ENCODE assay signal across 9 mouse cellular contexts in genomic region chrX:143444581-143444980, GRCm38 (mm10). TPM values are rescaled to one million over a fixed set of nuclear protein-coding genes. Genes with fewer than 3 reads are reported as not detected.
DNase-seq lines count a peak whose midpoint lies in the region; ATAC-seq and TF ChIP-seq lines count a peak whose summit lies in the region.
"Had no signal": no experiment of that assay in that cellular context is flagged by ENCODE, and none has a peak within 500 bp of the region (broad histone marks: within the 10 kb centered on the region; RNA-seq: fewer than 3 reads in every experiment).

No protein-coding gene starts in this region.

- no peak overlapping the region for H3K27ac ChIP-seq in embryonic facial prominence, embryonic 10.5 days (replicated peaks)
- no peak overlapping the region for H3K27ac ChIP-seq in hindbrain, postnatal 0 days
- H3K27ac ChIP-seq in liver, embryonic 14.5 days, result no peak overlapping the region
- H3K27ac ChIP-seq in stomach, postnatal 0 days (replicated peaks), result no peak overlapping the region
- H3K27ac ChIP-seq: heart, embryonic 15.5 days had no signal

- WGBS in embryonic facial prominence, embryonic 10.5 days, result 2% methylated on average over 3 of the region's 3 CpGs
- WGBS in hindbrain, postnatal 0 days, result 9% methylated on average over 3 of the region's 3 CpGs
- 5% methylated on average over 3 of the region's 3 CpGs for WGBS in liver, embryonic 14.5 days (ENCODE audit: insufficient replicate concordance)
- WGBS in stomach, postnatal 0 days, result 4% methylated on average over 3 of the region's 3 CpGs

- no peak overlapping the region for H3K9ac ChIP-seq in hindbrain, postnatal 0 days (replicated peaks; ENCODE audit: low read length)
- no peak overlapping the region for H3K9ac ChIP-seq in liver, embryonic 14.5 days (replicated peaks)
- H3K9ac ChIP-seq in stomach, postnatal 0 days (ENCODE audit: low read length), result no peak overlapping the region
- H3K9ac ChIP-seq: heart, embryonic 15.5 days had no signal

- H3K36me3 ChIP-seq in embryonic facial prominence, embryonic 10.5 days (replicated peaks), result no peaks in the 10 kb centered on the region
- no peaks in the 10 kb centered on the region for H3K36me3 ChIP-seq in hindbrain, postnatal 0 days (ENCODE audit: insufficient read depth, low read length)
- H3K36me3 ChIP-seq in liver, embryonic 14.5 days (replicated peaks; ENCODE audit: control insufficient read depth, insufficient read depth, low read depth), result no peaks in the 10 kb centered on the region
- no peaks in the 10 kb centered on the region for H3K36me3 ChIP-seq in stomach, postnatal 0 days (ENCODE audit: control insufficient read depth, insufficient read depth, low read length)
- H3K36me3 ChIP-seq: heart, embryonic 15.5 days had no signal

- peaks cover 49% of the 10 kb centered on the region for H3K27me3 ChIP-seq in embryonic facial prominence, embryonic 10.5 days (replicated peaks; ENCODE audit: low read depth, poor library complexity, severe bottlenecking)
- H3K27me3 ChIP-seq in hindbrain, postnatal 0 days (ENCODE audit: insufficient read depth, low read length), result no peaks in the 10 kb centered on the region
- H3K27me3 ChIP-seq in liver, embryonic 14.5 days (ENCODE audit: control insufficient read depth, insufficient read depth, low read length), result no peaks in the 10 kb centered on the region; the same call in 1 of the 2 replicates
- no peaks in the 10 kb centered on the region for H3K27me3 ChIP-seq in stomach, postnatal 0 days (ENCODE audit: control insufficient read depth, insufficient read depth, low read length)

- no peak overlapping the region for H3K4me3 ChIP-seq in embryonic facial prominence, embryonic 10.5 days
- no peak overlapping the region for H3K4me3 ChIP-seq in hindbrain, postnatal 0 days (ENCODE audit: low read length)
- no peak overlapping the region for H3K4me3 ChIP-seq in liver, embryonic 14.5 days (ENCODE audit: insufficient read depth in 1 of 2, low read depth in 2 of 2, low read length in 2 of 2)
- no peak overlapping the region for H3K4me3 ChIP-seq in stomach, postnatal 0 days (ENCODE audit: low read depth, low read length)
- H3K4me3 ChIP-seq: heart, embryonic 15.5 days had no signal

- TF ChIP-seq CTCF in hindbrain, postnatal 0 days (IDR thresholded peaks at IDR 0.05; ENCODE audit: low read depth), result peak; percentile 76
- peak; percentile 58 for TF ChIP-seq CTCF in liver, embryonic 14.5 days (IDR thresholded peaks at IDR 0.05; ENCODE audit: low read depth)
- peak; percentile 84 for TF ChIP-seq CTCF in stomach, postnatal 0 days (IDR thresholded peaks at IDR 0.05; ENCODE audit: low read depth)

- no peak for ATAC-seq in hindbrain, postnatal 0 days
- ATAC-seq in liver, embryonic 14.5 days (ENCODE audit: insufficient read depth), result no peak
- no peak for ATAC-seq in stomach, postnatal 0 days (ENCODE audit: low FRiP score, low TSS enrichment)

- H3K4me2 ChIP-seq in hindbrain, postnatal 0 days (ENCODE audit: low read depth, low read length), result no peak overlapping the region
- no peak overlapping the region for H3K4me2 ChIP-seq in liver, embryonic 14.5 days (ENCODE audit: low read depth)
- H3K4me2 ChIP-seq in stomach, postnatal 0 days (replicated peaks; ENCODE audit: low read depth), result no peak overlapping the region
- H3K4me2 ChIP-seq: heart, embryonic 15.5 days had no signal

- DNase-seq in adrenal gland, adult 18-20 months (ENCODE audit: low spot score in 2 of 2), result peak; percentile 24 to 31
- DNase-seq in adrenal gland, postnatal 4 days (ENCODE audit: low spot score in 2 of 2), result no peak
- DNase-seq in right cerebral cortex, adult 18-20 months, result peak; percentile 25
- DNase-seq in right cerebral cortex, postnatal 25 days, result no peak
- peak; percentile 37 for DNase-seq in embryonic facial prominence, embryonic 10.5 days (ENCODE audit: low spot score)
- DNase-seq in hindbrain, postnatal 0 days (ENCODE audit: low spot score), result peak; percentile 73
- peak in 1 of 3 experiments; percentile 0 for DNase-seq in liver, embryonic 14.5 days (ENCODE audit: low read depth in 3 of 3, low spot score in 3 of 3)
- peak; percentile 32 for DNase-seq in stomach, postnatal 0 days (ENCODE audit: low spot score)

- TF ChIP-seq EP300 in liver, embryonic 14.5 days (IDR thresholded peaks at IDR 0.05; ENCODE audit: low read depth), result no peak
- no peak for TF ChIP-seq EP300 in stomach, postnatal 0 days (optimal IDR thresholded peaks at IDR 0.05)

- no peaks in the 10 kb centered on the region for H3K4me1 ChIP-seq in embryonic facial prominence, embryonic 10.5 days
- no peaks in the 10 kb centered on the region for H3K4me1 ChIP-seq in hindbrain, postnatal 0 days (ENCODE audit: insufficient read depth, low read length)
- H3K4me1 ChIP-seq in liver, embryonic 14.5 days (replicated peaks; ENCODE audit: control insufficient read depth in 2 of 2, insufficient read depth in 2 of 2, low read length in 1 of 2), result no peaks in the 10 kb centered on the region
- no peaks in the 10 kb centered on the region for H3K4me1 ChIP-seq in stomach, postnatal 0 days (replicated peaks; ENCODE audit: control insufficient read depth, insufficient read depth)
- H3K4me1 ChIP-seq: heart, embryonic 15.5 days had no signal

- H3K9me3 ChIP-seq in embryonic facial prominence, embryonic 10.5 days, result no peaks in the 10 kb centered on the region
- no peaks in the 10 kb centered on the region for H3K9me3 ChIP-seq in hindbrain, postnatal 0 days (ENCODE audit: low read length)
- no peaks in the 10 kb centered on the region for H3K9me3 ChIP-seq in liver, embryonic 14.5 days (ENCODE audit: control insufficient read depth, low read length)
- H3K9me3 ChIP-seq in stomach, postnatal 0 days (ENCODE audit: control insufficient read depth, low read length), result no peaks in the 10 kb centered on the region
- H3K9me3 ChIP-seq: heart, embryonic 15.5 days had no signal

RNA-seq across cellular contexts. Expression of gene Chrdl1, which starts 50.5 kb away (rescaled TPM):
- 1 to 10 TPM; 2.5 to 6.6 TPM for total RNA-seq in adrenal gland, adult 18-20 months (2021)
- 1 to 10 TPM; 3.6 to 5.6 TPM for total RNA-seq in adrenal gland, postnatal 4 days (2021)
- 4.8 and 5.2 TPM in 2 replicates for polyA plus RNA-seq in embryonic facial prominence, embryonic 10.5 days (2016; fragmentation: Nextera tagmentation; extraction: Ambion mirVana)
- 3.6 TPM in 2 replicates for total RNA-seq in hindbrain, postnatal 0 days (2014; rRNA removed)
- polyA plus RNA-seq in hindbrain, postnatal 0 days (2015; fragmentation: Nextera tagmentation; extraction: Ambion mirVana), result 2.1 and 3.2 TPM in 2 replicates
- 0.15 and 0.21 TPM in 2 replicates for polyA plus RNA-seq in liver, embryonic 14.5 days (2012; rRNA removed)
- polyA plus RNA-seq in liver, embryonic 14.5 days (2014; fragmentation: Nextera tagmentation; extraction: Ambion mirVana), result 0.33 and 0.77 TPM in 2 replicates
- 7.6 and 9.6 TPM in 2 replicates for polyA plus RNA-seq in stomach, postnatal 0 days (2015; fragmentation: Nextera tagmentation; extraction: Ambion mirVana)

Comparison
In these comparisons a context has a peak if more than half of its experiments do, and no peak if none do; other contexts are left out.
1. DNase-seq: peak in adrenal gland, adult 18-20 months (2 of 2), right cerebral cortex, adult 18-20 months (single experiment), embryonic facial prominence, embryonic 10.5 days (single experiment), hindbrain, postnatal 0 days (single experiment) and stomach, postnatal 0 days (single experiment); none in adrenal gland, postnatal 4 days (0 of 2) and right cerebral cortex, postnatal 25 days (single experiment).
2. Peak in every context shown above with its lines, with median percentiles within 50 percentile points of each other: CTCF ChIP-seq.